Mouse (Mus musculus) heart, postnatal 36 days (tissue): ENCODE measurements around the gene Olfml1. TPM values are rescaled to one million over a fixed set of nuclear protein-coding genes. Genes with fewer than 3 reads are reported as not detected.

Source experiments
- DNase-seq, 2 experiments: peaks; one replicate each; pipeline ENCODE4 v3.0.0; 2021 to 2022
- intact Hi-C: fragments of 180-260 bp; cut with DNase I; formaldehyde crosslinking; loops from one replicate; pipeline ENCODE4 v1.15.1; 2025
- total RNA-seq, 2 experiments: library from RNA; stranded (reverse); gene quantifications; 2 replicates each; pipeline ENCODE4 v1.2.3; 2021

The Olfml1 gene
- total RNA-seq, 2 experiments from 2014 or later = 5.1 to 6.2 TPM

DNA sequence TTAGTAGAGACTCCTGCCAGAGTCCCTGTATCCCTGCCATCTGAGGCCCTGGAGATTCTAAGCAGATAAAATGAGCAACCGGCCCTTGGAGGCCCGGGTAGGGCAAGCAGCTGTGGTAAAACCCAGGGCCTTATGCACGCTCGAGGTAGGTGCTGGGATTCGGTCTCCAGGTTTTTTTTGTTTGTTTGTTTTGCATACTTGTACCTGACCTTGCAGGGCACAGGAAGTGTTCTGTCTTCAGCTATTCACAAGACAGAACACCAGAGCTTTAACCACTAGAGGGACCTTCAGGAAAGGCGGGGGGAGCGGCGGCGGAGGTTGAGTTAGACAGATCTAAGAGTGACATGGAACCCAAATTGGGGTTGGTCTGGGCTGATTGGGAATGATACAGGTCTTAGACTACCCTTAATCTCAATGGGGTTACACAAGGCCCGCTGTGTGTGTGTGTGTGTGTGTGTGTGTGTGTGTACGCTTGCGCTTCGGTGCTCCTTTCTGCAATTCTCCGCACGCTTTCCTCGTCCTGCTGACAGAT, 27.1 kb downstream of the Olfml1 start:
- peak; percentile 46 to 57 for DNase-seq
- intact Hi-C loops = no loop called here

DNA sequence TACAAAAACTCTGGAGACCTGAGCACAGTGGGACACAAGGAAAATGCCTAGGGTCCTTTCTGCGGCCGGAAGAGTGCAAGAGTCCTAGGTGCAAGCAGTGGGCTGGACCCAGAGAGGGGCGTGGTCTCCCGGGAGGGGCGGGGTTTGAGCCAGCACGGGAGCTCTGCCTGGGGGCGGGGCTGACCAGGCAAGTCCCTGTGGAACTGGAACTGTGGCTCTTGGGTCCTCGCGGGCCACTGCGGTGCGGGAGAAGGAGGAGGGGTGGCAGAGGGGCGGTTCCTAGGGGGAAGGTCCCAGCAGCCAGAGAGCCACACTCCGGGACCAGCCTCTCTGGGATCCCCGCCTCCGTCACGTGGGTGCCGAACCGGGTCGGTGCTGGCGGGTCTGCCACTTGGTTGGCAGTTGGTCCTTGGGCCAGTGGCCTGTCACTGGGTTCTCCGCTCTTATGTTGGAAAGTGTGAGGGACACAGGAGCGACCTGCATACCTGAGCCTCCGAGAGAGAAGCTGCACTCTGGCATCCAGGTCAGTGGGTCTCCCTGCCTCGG, 27.7 kb downstream of the Olfml1 start, which contains the start of gene Ppfibp2:
Gene Ppfibp2, plus strand, starts transcription at position 351 of the 546 bp plus-strand sequence.
- DNase-seq = peak; percentile 91
- intact Hi-C loops = loop anchor here (5.0 kb wide), 1 partner anchor 67 kb away; no protein-coding TSS in a partner anchor

DNA sequence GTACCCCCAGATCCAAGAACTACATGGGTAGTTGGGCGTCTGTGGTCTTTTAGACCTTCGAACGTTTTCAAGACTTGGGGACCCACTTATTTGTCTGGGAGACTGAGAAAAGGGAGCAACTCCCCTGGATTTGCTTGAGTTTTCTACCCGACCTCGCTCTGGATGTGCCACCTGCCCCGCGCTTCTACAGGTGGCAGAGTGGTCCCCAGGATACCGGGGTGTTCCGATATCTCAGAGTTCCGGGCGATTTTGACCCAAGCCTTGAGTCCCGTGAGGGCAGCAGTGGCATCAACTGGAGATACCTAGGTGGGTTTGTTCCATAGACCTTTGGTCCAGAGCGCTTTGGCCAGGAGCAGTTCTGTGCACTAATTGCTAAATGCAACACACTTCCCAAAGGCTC, 28.2 kb downstream of the Olfml1 start:
- intact Hi-C loops = loop anchor here (5.0 kb wide), 1 partner anchor 67 kb away; no protein-coding TSS in a partner anchor
- no peak for DNase-seq

DNA sequence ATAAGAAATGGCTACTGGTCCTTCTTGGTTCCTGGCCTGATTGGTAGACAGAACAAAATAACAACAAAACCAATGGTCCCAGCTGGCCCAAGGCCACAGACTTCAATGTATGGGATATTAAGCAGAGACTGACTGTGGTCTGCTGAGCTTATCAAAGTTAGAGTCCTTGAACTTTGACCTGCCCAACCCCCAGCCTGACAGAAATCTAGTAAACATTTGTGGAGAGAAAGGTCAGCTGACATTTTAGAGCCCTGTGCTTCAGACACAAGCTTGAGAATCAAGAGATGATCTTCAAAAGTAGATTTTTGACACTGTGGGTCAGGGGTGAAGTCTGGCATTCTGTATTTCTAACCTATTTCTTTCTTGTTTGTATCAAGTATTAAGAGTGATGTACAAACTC, 29.5 kb downstream of the Olfml1 start:
- intact Hi-C loops = loop anchor here (5.0 kb wide), 1 partner anchor 66 kb away; no protein-coding TSS in a partner anchor
- no peak for DNase-seq

DNA sequence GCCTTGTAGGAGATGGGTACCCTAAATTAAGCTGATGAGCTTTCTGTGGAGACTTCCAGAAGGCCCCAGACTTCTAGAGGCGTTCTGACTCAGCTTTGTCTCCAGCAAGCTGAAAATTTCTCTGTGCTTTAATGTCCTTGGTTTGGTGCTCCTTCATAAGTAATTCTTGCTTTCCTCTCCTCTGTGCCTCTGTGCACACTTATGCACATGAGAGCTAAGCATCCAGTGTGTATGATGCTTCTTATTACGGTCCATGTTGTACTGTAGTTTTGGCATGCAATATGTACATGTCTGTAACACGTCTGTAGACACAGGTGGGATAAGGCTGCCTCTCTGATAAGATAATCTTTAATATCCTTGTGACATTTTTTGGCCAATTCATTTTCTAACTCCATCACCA, 30.7 kb downstream of the Olfml1 start:
- intact Hi-C loops = loop anchor here (5.0 kb wide), 1 partner anchor 64 kb away; no protein-coding TSS in a partner anchor
- no peak for DNase-seq

DNA sequence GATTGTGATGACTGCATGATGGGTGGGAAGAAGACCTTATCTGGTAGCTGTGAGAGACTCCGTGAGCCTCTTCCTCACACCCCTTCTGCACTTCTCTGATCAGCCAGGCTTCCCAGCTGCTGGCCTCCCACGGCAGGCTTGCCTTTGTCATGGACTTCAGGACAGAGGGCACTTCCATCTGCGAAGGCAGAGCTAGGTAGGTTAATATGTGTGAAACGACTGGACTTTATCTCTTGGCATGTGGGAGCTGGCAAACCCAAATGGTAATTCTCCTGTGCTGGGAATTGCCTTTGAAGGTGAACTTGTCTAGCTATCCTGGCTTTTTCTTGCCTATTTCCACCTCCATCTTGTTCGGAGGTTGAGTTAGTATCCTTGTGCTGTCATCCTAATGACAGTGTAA, 33.4 kb downstream of the Olfml1 start:
- intact Hi-C loops = no loop called here
- DNase-seq = no peak

DNA sequence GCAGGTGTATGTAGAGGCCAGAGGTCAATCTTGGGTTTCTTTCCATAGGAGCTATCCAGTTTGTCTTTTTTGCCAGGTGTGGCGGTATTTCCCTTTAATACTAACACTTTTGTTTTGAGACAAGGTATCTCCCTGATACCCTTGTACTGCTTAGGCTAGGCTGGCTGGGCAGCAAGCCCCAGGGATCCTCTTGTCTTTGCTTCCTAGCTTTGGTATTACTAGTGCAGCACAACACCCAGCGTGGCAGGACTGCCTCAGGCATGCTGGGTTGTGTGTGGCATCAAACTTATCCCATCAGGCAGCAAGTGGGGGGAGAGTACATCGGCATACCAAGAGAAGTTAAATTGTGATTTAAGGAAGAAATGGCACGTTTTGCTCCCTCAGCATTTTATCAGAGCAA, 35.3 kb downstream of the Olfml1 start:
- intact Hi-C loops = no loop called here

DNA sequence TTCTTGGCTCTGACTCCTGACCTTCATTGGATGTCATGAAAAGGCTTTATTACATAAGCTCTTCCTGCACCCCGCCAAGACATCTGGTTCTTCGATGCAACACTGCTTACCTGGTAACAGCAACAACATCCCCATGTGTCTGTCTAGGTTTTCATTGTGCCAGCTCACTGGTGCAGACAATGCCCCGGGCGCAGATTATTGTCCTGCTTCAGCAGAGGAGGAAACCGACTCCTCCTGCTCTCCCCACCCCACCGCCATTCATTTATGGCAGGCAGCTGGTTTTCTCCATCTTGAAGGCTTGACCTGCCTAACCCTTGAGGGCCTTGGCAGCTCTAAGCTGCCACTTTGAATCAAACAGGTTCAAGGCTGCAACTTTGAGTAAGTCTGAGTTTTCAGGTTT, 35.7 kb downstream of the Olfml1 start:
- intact Hi-C loops = no loop called here
- DNase-seq = no peak

More for the DNA sequence above, 35.3 kb downstream of the Olfml1 start:
- DNase-seq = no peak

DNA sequence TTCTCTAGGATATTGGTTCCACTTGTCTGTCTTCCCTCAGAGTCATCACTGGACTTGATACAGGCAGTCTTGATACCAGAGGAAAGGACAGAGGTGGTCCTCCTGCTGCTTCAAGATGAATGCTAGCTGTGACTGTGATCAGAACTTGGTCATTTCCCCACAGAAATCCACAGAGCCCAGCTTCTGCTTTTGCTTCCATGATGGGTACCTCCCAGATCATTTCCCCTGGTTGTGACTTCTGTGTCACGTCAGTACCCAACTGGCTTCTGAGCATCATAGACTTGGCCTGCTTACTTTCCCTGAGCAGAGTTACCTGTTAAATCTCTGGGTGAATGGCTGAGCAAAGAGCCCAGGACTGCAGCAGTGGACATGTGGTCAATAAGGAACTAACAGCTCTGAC, 40.5 kb downstream of the Olfml1 start:
- intact Hi-C loops = no loop called here
- no peak for DNase-seq

DNA sequence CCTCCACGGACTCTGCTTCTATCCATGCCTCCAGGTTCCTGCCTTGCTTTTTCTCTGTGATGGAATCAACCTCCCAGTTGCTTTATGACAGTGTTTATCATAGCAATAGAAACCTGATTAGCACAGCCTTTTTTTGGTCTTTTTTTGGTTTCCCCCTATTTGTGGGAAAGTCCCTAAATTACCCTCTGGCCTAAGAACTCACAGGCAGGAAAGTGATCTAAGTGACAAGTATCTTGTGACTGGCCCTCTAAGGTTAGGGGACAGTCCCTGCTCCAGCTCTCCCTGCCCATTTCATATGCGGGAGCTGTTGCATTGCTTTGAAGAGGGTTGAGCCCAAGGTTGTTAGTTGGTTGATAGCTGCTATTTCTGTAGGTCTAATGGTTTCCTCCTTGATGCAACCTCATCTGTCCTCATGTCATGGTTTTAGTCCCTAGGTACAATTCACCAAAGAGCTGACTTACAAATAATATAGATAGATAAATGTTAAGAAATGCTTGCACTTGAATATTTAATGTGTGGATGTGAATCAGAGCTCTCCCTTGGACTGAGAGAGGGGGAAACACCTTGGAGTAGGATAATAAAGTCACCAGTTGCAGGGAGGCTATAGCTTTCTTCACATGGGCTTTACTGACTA, 42.5 kb downstream of the Olfml1 start:
- intact Hi-C loops = no loop called here
- no peak for DNase-seq

DNA sequence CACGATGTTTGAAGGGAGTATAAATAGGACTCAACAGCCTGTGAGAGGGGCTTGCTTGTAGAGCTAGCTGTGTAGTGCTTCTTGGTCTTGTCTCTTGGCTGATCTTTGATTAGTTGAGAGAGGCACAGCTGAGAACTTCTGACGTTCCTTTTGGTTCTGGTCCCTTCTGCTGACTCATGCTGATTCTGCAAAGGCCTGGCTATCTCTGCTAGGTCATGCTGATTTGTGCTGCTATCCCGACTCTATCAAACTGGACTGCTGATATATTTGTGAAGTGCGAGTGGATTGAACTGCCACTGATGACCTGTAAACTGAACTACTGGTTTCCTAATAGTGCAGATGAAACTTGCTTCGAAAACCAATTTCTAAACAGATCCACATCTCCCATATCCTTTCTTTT, 43.6 kb downstream of the Olfml1 start:
- intact Hi-C loops = no loop called here
- DNase-seq = no peak

DNA sequence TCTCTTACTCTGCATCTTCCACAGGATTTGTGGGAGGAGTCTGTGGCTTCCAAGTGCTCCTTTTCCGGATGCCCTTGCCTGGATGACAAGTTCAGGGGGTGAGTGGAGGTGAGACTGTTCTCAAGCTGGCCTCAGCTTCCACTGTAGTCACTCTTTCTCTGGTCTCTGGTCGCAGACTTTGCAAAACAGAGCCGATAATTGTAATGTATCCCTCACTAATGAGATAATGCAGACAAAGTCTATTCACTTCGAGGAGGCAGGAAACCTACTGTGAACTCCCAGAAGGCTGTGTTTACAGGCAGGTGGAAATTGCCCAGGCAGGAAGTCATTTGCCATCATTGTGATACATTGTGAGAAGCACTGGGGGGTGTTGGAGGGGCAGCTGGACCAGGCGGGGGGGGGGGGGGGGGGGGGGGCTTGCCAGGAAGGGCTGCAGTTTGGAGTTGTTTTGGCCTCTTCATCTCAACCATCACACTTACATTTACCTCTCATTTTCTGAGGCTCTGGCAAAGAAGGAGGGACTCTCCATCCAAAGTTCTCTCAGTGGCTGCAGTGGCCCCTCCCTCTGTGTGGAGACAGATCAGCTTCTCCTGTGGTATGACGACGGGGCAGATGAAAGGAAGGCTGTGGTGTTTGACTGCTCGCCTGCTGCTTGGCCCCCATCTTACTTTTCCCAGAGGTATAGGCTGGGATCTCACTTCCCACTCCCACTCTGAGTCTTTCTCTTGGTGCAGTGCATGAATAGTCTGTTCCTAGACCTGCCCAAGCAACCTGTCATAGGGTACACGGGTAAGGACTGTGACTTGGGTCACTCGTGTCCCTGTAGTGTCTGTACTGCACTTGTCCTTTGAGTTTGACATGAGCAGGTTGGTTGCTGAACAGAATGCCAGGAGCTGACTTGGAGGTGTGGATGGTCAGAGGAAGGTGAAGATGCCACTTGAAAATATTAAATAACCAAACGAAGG, 51.1 kb downstream of the Olfml1 start:
- intact Hi-C loops = no loop called here
- DNase-seq = no peak

DNA sequence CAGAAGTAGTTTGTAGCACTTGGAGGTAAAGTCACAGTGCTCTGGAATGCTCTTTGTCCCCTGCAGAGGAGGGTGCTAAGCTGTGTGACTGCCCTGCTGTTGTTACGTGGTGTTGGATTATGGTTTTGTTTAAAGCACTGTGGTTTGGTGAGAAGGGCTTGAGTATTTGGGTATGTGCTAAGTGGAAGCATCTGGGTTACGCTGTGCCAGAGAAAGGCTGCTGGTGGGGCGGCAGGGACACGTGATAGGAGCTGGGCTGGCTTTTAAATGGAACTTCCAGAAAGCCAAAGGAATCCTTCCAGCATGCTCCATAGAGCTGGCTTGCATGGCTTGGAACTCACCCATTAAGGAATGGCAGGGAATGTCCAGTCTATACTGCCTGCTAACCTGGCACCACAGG, 52.0 kb downstream of the Olfml1 start:
- peak in 1 of 2 experiments; percentile 20 for DNase-seq
- intact Hi-C loops = no loop called here

DNA sequence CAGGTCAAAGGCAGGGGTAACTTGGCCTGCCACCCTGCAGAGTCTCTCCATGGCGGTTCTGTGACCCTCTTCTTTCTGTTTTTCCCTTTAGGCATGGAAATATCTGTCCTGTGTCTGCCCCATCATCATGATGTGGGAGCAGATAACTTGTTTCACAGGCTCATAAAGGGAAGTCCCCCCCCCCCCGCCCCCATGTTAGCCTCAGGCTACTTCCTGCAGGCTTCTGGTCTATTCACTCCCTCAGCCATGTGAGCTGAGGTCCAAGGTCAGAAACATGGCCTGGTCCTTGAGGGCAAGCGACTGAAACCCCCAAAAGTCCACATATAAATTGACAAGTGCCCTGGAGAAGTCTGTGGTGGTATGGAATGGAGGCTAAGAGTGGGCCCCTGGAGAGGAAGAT, 52.9 kb downstream of the Olfml1 start:
- intact Hi-C loops = no loop called here

DNA sequence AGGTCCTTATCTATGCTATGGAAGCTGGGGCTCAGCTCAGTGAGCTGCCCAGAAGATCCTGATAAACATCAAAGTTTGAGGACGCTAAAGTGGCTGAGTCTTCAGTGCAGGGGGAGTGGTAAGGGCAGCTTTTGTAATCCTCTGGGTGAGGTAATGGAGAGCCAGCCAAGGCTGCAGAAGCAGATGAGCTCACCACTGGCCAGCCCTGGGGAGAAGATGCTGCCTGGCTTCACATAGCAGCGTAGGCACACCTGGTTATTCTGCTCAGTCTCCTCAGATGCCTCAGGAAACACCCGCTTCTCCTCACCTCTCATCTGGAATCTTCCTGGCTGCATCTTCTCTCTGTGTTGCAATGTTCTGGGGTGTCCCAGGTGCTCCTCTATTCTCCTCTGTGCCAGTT, 57.2 kb downstream of the Olfml1 start:
- intact Hi-C loops = no loop called here
- no peak for DNase-seq

More for the DNA sequence above, 52.9 kb downstream of the Olfml1 start:
- DNase-seq = no peak

DNA sequence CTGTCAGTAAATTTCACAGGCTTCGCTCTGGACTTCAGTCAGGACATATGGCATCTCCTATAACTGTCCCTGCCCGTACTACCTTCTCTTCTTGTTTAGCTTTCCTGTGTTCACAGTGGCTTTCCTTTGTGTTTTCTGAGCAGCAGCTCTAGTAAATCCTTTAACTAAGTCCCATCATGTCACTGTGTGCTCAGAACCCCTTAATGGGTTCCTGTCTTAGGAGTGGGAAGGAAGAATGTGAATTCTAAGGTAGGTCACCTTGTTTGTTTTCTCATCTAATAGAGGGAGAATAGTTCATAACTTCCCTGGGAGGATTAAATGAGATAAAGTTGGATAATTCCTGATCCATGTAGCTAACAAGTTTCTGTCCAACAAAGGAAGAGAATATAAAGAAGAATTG, 57.8 kb downstream of the Olfml1 start, which contains the start of gene 5330417H12Rik:
Gene 5330417H12Rik, minus strand, starts transcription at position 101 of the 400 bp plus-strand sequence.
- no peak for DNase-seq
- intact Hi-C loops = no loop called here

DNA sequence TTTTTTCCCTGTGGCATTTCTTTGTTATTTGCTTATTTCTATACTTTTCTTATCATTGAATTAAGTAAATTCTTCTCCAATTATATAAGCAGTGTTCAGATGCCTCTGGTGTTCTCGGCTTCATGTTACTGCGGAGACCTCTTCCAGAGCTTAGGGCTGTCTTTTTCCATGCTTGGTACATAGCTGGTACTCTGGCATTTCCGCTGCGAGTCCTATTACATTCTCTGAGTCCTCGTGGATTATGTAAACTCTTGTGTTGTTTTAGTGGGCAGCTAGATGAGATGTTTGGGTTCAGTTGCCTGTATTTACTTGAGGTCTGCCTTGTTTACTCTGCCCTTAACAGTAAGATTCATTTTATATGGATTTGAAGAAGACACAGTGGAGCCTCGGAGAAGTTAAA, 58.5 kb downstream of the Olfml1 start:
- no peak for DNase-seq
- intact Hi-C loops = no loop called here

DNA sequence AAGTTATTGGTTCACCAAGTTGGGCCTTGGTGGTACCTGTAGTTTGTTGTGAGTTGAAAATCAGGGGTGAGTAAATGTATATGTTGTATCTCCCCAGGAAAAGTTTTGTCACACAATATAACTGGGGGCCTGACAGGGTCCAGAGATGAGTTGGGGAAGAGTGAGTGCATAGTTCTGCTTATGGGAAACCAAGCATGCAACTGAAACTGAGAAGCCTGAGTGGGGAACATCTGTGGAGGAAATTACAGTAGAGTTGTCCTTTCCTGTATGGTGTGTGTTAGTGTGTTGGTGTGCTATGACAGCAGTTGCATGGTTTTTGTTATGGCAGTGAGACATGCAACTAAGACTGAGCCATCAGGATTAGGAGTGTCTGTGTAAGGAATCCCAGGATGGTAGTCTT, 61.1 kb downstream of the Olfml1 start:
- no peak for DNase-seq
- intact Hi-C loops = no loop called here

DNA sequence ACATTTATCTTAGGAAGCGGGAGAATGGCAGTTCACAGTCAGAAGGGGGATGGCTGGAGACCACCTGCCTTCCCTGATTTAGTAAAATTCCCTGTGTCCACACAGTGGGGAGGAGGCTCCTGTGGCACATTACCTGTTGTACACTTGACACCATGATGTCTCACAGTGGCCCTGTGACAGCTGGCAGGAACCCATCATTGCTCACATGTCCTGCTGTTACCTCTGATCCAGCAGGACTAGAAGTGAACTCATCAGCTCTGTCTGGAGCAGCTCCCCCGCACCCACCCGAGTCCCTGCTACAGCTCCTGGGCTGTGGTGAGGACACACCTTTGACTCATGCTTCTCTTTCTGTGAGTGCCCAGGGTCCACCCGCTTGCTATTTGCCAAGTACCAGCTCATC, 66.0 kb downstream of the Olfml1 start:
- no peak for DNase-seq
- intact Hi-C loops = no loop called here

DNA sequence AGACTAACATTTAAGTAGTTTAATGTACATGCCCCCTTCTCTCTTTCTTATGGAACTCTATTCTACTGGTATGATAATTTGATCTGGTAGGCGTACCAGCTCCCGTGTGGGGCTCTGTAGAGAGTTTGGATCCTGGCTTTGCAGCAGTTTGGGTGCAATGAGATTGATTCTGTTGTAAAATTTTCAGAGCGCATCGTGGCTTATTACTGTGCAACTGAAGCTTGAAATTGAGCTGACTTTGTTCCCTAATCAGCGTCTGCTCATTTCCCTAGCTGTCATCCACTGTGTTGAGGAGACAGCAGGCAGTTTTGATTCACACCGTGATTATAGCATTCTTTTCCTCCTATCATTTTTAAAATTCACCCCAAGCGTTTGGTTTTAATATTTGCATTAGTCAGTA, 70.2 kb downstream of the Olfml1 start:
- intact Hi-C loops = no loop called here
- DNase-seq = no peak

DNA sequence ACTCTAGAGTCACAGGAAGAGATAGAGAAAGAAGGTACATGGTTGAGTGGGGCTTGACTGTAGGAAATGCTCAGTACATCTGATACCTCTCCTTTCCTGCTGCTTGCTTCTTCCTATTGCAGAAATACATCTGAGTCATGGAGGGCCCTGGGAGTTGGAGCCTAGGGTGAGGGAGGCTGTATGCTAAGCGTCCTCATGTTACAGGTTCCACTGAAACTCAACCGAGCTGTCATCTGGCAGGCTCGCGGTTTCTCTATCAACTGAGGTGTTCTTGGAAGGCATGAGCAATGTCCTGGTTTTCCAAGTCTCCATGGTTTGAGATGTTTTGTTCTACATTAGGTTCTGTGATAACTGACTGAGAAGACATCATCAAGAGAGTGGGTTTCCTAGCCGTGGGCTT, 70.8 kb downstream of the Olfml1 start:
- intact Hi-C loops = no loop called here
- DNase-seq = no peak
